Mouse (Mus musculus) heart, embryonic 11.5 days (tissue): ENCODE data around the gene Ltbp1. TPM values are rescaled to one million over a fixed set of nuclear protein-coding genes. Genes with fewer than 3 reads are reported as not detected.

ENCODE experiments used
- ATAC-seq: fragments of 200-750 bp; cut with Nextera tagmentation; replicated peaks from 2 replicates; pipeline ENCODE4 v1.8.0; 2017; ENCODE audit warnings: moderate library complexity; ENCODE audit not compliant: insufficient number of reproducible peaks, low FRiP score, low TSS enrichment
- H3K27ac ChIP-seq: fragments of 300-500 bp; sonication (generic); 2 replicates; pipeline ENCODE4 v1.5.1; 2014; ENCODE audit warnings: mild to moderate bottlenecking, low read depth, low read length
- H3K27me3 ChIP-seq: fragments of 300-500 bp; sonication (generic); 2 replicates; pipeline ENCODE4 v1.6.1; 2014; ENCODE audit warnings: mild to moderate bottlenecking, low read length, mixed read lengths; ENCODE audit not compliant: control insufficient read depth, insufficient read depth
- H3K36me3 ChIP-seq: fragments of 300-500 bp; sonication (generic); 2 replicates; pipeline ENCODE4 v1.6.1; 2014; ENCODE audit warnings: mild to moderate bottlenecking, low read length, moderate library complexity, mixed read lengths; ENCODE audit not compliant: control insufficient read depth, insufficient read depth
- H3K4me1 ChIP-seq: fragments of 300-500 bp; sonication (generic); 2 replicates; pipeline ENCODE4 v1.6.1; 2014; ENCODE audit warnings: low read length; ENCODE audit not compliant: control insufficient read depth, insufficient read depth
- H3K4me2 ChIP-seq: fragments of 300-500 bp; sonication (generic); 2 replicates; pipeline ENCODE4 v1.6.1; 2014; ENCODE audit warnings: mild to moderate bottlenecking, moderate library complexity
- H3K4me3 ChIP-seq: fragments of 300-500 bp; sonication (generic); 2 replicates; pipeline ENCODE4 v1.5.1; 2014; ENCODE audit warnings: low read depth, low read length
- H3K9ac ChIP-seq: fragments of 300-500 bp; sonication (generic); 2 replicates; pipeline ENCODE4 v1.6.1; 2014; ENCODE audit warnings: mild to moderate bottlenecking, low read depth, low read length, moderate library complexity
- H3K9me3 ChIP-seq: fragments of 300-500 bp; sonication (generic); replicated peaks from 2 replicates; pipeline ENCODE4 v1.6.1; 2016; ENCODE audit warnings: low read length; ENCODE audit not compliant: control insufficient read depth
- WGBS: fragments of 180-500 bp; shearing (Covaris S2); extraction: QIAGEN DNeasy Blood & Tissue Kit; methylation state at CpG from one replicate; pipeline ENCODE4 v1.1.7; 2014; ENCODE audit not compliant: insufficient replicate concordance; 5-methylcytosine and 5-hydroxymethylcytosine counted together
- polyA plus RNA-seq: library from polyadenylated mRNA; unstranded; fragments of >200 nt; fragmentation: Nextera tagmentation; extraction: Ambion mirVana; gene quantifications from 2 replicates; pipeline ENCODE4 v1.2.1, GENCODE M21; 2014

Ltbp1 gene
- polyA plus RNA-seq, 1 experiment from 2014 or later, result 45.4 TPM

- WGBS, result 79% methylated on average over 2 of the region's 2 CpGs
- Histone ChIP-seq H3K9ac (no peak overlapping the region), H3K27ac (no peak overlapping the region), H3K4me1 (no peaks in the 10 kb centered on the region), H3K36me3 (no peaks in the 10 kb centered on the region), H3K4me3 (no peak overlapping the region), H3K9me3 (no peaks in the 10 kb centered on the region), H3K27me3 (no peaks in the 10 kb centered on the region), H3K4me2 (no peak overlapping the region)
- no peak for ATAC-seq
These were observed 233.3 kb downstream of the Ltbp1 start for GRCm38 (mm10) chr17:75238655-75239054.

DNA sequence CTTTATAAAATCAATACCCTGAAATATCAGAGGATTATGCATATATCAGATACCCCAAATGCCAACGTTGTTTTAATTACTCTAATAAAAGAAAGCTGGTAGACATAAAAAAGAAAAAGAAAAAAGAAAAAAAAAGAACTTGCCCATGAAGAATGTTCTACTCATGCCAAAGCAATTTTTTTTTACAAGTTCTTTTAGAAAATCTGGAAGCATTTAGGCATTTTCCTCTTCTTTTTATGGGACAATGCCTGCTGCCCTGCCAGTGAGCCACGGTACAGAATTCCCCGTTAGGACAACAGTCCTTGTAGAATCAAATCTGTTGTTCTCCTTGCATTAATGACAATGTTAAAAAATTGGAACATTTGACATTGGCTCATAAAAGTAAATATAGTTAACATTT is 234.2 kb downstream of the Ltbp1 start:
- Histone ChIP-seq H3K27me3 (no peaks in the 10 kb centered on the region), H3K36me3 (no peaks in the 10 kb centered on the region), H3K4me2 (no peak overlapping the region), H3K9ac (no peak overlapping the region), H3K9me3 (no peaks in the 10 kb centered on the region), H3K27ac (no peak overlapping the region), H3K4me3 (no peak overlapping the region), H3K4me1 (no peaks in the 10 kb centered on the region)
- WGBS, result 91% methylated on average over 3 of the region's 3 CpGs
- no peak for ATAC-seq

- Histone ChIP-seq H3K27ac (no peak overlapping the region), H3K4me1 (no peaks in the 10 kb centered on the region), H3K4me3 (no peak overlapping the region), H3K4me2 (no peak overlapping the region), H3K9ac (no peak overlapping the region), H3K36me3 (no peaks in the 10 kb centered on the region), H3K27me3 (no peaks in the 10 kb centered on the region), H3K9me3 (no peaks in the 10 kb centered on the region)
- ATAC-seq, result no peak
- WGBS, result 94% methylated on average over 1 of the region's 1 CpGs
These were observed 236.7 kb downstream of the Ltbp1 start for GRCm38 (mm10) chr17:75242086-75242485.

DNA sequence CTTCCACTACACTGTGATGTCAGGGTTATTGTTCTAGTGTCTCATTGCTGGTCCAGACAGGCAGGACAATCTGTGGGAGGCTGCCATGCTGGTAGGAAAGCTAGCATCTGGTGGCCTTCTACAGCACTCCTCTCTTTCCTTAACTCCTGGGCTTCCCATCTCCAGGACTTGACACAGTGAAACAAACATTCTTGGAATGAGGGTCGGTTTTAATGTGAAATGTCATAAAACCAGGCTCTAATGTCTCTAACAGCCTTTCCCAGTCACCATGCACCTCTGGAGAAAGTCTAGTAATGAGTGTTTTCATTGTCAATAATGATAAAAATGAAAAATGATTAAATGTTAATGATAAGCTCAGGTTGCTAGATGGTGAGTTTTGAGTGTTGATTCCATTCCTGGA is 237.9 kb downstream of the Ltbp1 start:
- Histone ChIP-seq H3K4me1 (no peaks in the 10 kb centered on the region; the same call in 1 of the 2 replicates), H3K9ac (no peak overlapping the region)
- WGBS, result 70% methylated on average over 1 of the region's 1 CpGs

GRCm38 (mm10) chr17:75244148-75244547 is 238.8 kb downstream of the Ltbp1 start:
- Histone ChIP-seq H3K4me1 (no peaks in the 10 kb centered on the region; the same call in 1 of the 2 replicates), H3K36me3 (no peaks in the 10 kb centered on the region), H3K4me2 (no peak overlapping the region), H3K9me3 (no peaks in the 10 kb centered on the region), H3K27me3 (no peaks in the 10 kb centered on the region), H3K27ac (no peak overlapping the region), H3K4me3 (no peak overlapping the region), H3K9ac (no peak overlapping the region)
- 87% methylated on average over 3 of the region's 3 CpGs for WGBS
- no peak for ATAC-seq

More for the DNA sequence above, 237.9 kb downstream of the Ltbp1 start:
- Histone ChIP-seq H3K9me3 (no peaks in the 10 kb centered on the region), H3K36me3 (no peaks in the 10 kb centered on the region), H3K4me3 (no peak overlapping the region), H3K27ac (no peak overlapping the region), H3K27me3 (no peaks in the 10 kb centered on the region), H3K4me2 (no peak overlapping the region)
- ATAC-seq, result no peak

- ATAC-seq, result no peak
- Histone ChIP-seq H3K9ac (no peak overlapping the region), H3K4me2 (no peak overlapping the region), H3K4me1 (no peaks in the 10 kb centered on the region; the same call in 1 of the 2 replicates), H3K9me3 (no peaks in the 10 kb centered on the region), H3K27ac (no peak overlapping the region), H3K4me3 (no peak overlapping the region), H3K27me3 (no peaks in the 10 kb centered on the region), H3K36me3 (no peaks in the 10 kb centered on the region)
- 84% methylated on average over 7 of the region's 7 CpGs for WGBS
These were observed 239.7 kb downstream of the Ltbp1 start for GRCm38 (mm10) chr17:75245085-75245484.

DNA sequence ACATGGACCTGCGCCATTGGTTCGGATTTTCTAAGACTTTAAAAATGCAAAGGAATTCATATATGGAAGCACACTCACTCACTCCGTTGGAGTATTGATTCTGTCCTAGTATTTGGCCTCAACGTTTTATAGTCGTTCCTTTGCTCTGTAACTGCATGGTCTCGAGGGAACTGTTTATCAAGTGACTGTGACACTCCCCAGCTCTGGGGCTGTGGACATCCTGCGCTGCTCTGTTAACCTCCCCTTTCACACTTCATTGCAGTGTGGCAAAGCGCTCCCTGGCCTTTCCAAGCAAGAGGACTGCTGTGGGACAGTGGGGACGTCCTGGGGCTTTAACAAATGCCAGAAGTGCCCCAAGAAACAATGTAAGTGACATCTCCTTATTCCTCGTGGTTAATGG is 243.3 kb downstream of the Ltbp1 start:
- no peak for ATAC-seq
- Histone ChIP-seq H3K27me3 (no peaks in the 10 kb centered on the region), H3K4me2 (no peak overlapping the region), H3K4me3 (no peak overlapping the region), H3K27ac (no peak overlapping the region), H3K36me3 (no peaks in the 10 kb centered on the region), H3K9me3 (no peaks in the 10 kb centered on the region), H3K4me1 (no peaks in the 10 kb centered on the region; the same call in 1 of the 2 replicates), H3K9ac (no peak overlapping the region)
- 43% methylated on average over 10 of the region's 10 CpGs for WGBS

GRCm38 (mm10) chr17:75250571-75250970 is 245.2 kb downstream of the Ltbp1 start:
- ATAC-seq, result no peak
- Histone ChIP-seq H3K9ac (no peak overlapping the region), H3K36me3 (no peaks in the 10 kb centered on the region)

GRCm38 (mm10) chr17:75251094-75251493 is 245.7 kb downstream of the Ltbp1 start:
- H3K9me3 ChIP-seq, result no peaks in the 10 kb centered on the region
- ATAC-seq, result no peak
- no peaks in the 10 kb centered on the region; the same call in 1 of the 2 replicates for H3K4me1 ChIP-seq
- no peak overlapping the region for H3K4me2 ChIP-seq
- H3K36me3 ChIP-seq, result no peaks in the 10 kb centered on the region
- no peak overlapping the region for H3K9ac ChIP-seq
- no peaks in the 10 kb centered on the region for H3K27me3 ChIP-seq
- 84% methylated on average over 6 of the region's 6 CpGs for WGBS
- H3K4me3 ChIP-seq, result no peak overlapping the region
- no peak overlapping the region for H3K27ac ChIP-seq

More at GRCm38 (mm10) chr17:75250571-75250970, 245.2 kb downstream of the Ltbp1 start:
- H3K27ac ChIP-seq, result no peak overlapping the region
- WGBS, result 77% methylated on average over 6 of the region's 6 CpGs
- H3K27me3 ChIP-seq, result no peaks in the 10 kb centered on the region
- H3K9me3 ChIP-seq, result no peaks in the 10 kb centered on the region
- no peak overlapping the region for H3K4me2 ChIP-seq
- no peak overlapping the region for H3K4me3 ChIP-seq
- H3K4me1 ChIP-seq, result no peaks in the 10 kb centered on the region; the same call in 1 of the 2 replicates
